Mouse (Mus musculus): ENCODE measurements around the gene Ptx3.
"Not testable (repeated sequence)": the region's sequence is repeated elsewhere in the genome, so short reads cannot be mapped to it uniquely, and the experiment has no call there.

Ptx3 gene

DNA sequence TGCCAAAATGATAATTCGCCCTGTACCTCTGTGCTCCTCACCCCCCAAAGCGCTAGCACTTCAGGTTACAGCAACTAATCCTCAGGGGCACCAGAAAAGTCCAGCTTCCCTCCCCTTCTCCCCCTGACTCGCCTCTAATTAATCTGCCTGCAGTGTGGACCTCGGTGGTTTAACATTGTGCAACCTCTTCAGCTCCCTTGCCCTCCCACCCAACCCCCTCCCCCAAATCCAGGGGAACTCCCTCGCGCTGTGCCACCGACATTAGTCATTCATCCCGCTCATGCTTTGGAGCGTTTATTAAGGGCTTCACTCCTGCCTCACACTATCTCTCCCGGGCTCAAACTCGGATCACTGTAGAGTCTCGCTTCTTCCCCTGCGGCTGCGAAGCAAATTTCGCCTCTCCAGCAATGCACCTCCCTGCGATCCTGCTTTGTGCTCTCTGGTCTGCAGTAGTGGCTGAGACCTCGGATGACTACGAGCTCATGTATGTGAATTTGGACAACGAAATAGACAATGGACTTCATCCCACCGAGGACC is at the start of gene Ptx3:
Gene Ptx3 (plus strand): TSS at position 256 of the 537 bp plus-strand sequence.
- no peak for DNase-seq (ENCODE audit: low spot score)

DNA sequence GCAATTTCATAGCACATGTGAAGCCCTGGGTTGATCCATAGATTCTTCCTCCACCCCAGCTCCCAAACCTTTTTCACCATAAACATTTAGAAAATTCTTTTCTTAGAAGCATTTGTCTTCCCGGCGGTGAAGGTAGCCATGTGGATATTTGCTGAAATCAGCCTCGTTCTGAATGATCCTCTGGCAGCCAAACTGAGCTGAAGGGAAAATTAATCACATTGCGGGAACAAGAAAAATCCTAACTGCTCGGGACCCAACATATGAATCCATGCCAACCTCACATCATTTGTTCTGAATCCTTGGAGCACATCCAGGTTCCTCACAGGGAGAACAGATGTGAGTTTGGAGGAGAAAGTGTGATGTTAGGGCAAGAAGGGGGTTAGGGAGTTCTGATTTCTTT is 46.8 kb upstream of the Ptx3 start:
- no peak for DNase-seq (ENCODE audit: low spot score)

DNA sequence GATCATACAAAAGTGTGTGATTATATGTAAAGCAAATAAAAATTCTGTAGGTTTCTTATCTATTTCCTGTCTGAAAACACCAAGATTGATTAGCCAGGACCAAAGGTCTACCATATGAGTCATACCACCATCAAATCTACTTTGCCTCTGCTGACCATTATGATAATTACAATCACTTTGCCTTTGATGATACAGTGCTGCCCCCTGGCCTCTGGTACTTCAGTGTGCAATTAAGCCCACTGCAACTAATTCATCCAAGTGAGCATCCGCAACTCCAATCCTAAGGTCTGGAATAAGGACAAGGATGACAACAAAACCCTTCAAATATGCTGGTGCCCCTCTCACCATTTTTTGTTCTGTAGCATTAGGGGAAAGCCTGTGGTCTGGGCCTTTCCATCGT is 40.1 kb upstream of the Ptx3 start:
- DNase-seq (ENCODE audit: low spot score) = no peak

DNA sequence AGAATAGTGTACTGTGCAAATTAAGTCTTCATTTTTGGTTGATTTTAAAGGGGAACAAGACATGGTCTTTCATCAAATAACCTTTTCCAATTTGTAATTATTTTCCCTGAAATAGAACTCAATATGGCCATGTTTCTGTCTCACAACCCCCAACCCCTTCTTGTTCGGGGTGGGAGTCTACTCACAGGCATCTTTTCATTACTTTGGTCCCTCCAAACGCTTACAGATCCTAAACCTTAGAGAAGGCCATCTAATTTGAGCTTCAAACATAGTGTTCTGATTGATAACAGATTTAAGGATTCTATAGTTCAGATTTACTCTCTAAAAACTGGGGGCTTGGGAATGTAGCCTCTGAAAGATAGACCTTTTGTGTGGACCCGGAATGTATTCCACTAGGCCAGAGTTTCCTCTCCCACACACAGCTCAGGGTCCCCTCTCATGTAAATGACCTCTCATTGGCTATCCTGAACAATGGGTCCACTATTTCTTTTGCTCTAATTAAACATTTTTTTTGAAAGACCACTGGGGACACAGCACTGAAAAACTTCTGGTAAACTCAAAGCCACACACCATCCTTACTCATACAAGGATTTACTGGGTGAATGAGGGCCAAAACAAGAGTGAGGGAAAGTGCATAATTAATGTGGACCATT is 25.7 kb upstream of the Ptx3 start:
- DNase-seq (ENCODE audit: low spot score) = no peak

DNA sequence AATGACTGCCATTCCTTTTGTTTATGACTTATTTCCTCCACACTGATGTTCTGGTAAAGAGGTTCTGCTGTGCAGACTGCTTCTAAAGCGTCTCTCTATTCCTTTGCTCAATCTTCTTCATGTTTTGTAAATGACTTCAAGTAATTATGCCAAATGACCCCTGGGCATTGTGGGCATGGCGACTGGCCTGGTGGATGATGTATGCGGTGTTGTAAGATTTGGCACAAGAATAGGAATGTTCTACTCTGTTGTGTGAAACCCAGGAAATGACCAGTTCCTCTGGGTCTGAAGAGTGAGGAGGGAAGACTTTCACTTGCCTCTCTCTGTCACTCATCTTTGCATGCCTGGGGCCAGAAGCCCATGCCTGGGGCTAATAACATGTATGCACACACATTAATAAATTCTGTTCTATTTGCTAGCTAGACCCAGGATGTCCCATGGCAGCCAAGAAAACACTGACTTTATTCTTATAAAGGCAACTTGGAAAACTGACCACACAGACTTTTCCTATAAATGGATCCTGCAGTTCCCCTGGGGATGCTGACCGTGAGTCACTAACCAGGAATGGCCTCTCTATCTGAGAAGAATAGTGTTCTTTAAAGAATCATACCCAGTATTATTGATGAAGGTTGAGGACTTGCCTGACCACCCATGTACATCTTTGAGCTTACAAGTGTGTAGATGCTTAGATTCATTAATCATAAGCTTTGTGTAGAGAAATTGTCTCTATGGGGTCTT is 10.7 kb upstream of the Ptx3 start:
- DNase-seq (ENCODE audit: low spot score) = no peak

DNA sequence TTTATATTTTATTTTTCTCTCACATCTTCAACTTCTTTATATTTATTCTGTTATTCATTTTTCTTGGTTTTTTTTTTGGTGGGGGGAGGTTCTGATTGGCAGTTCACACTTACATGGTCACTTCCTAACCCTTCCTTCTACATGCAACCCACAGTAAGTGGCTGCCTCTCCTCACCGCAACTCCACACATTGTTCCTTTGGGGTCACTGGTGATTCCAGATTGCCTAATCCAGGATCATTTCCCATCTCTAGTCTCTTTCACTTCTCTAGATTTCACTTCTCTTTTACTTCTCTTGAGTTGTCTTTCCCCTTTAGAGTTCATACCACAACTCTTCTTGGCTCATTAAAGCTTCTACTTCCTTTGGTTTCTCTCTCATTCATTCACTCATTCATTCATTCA is 6.2 kb upstream of the Ptx3 start:
- no peak for DNase-seq (ENCODE audit: low spot score)

DNA sequence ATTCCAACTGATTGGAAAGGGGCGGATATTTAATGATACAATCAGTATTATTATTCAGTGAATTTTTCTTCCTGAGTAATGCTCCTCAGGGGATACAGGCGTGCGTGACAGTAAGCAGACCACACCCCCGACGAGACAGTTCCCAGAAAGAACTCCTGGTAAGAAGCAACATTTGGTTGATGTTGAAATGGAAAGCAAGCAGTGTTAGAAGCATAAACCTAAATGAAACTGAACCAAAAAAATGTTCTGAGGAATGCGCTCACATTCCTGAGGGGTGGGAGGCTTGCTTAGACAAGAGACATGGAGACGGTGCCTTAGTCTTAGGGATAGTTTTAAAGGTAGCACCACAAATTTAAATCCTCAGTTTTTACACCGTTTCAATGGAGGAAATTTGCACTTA is 4.0 kb upstream of the Ptx3 start:
- DNase-seq (ENCODE audit: low spot score) = peak; percentile 4

DNA sequence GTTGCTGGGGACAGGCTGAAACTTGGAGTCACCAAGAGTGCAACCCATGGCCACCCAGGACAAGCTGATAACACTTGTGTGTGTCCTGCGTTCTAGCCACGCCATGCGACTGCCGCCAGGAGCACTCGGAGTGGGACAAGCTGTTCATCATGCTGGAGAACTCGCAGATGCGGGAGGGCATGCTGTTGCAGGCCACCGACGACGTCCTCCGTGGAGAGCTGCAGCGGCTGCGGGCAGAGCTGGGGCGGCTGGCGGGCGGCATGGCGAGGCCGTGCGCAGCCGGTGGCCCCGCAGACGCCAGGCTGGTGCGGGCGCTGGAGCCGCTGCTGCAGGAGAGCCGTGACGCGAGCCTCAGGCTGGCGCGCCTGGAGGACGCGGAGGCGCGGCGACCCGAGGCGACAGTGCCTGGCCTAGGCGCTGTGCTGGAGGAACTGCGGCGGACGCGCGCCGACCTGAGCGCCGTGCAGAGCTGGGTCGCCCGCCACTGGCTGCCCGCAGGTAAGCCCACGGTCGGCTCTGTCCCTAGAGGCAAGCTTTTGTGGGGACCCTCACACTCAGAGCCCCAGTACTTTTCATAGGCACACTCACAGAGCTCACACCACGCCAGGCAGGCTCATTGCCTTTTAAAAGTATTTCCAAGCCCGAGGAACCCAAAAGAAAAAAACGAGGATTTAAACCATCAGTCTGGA is 988 bp downstream of the Ptx3 start:
- DNase-seq (ENCODE audit: low spot score) = peak; percentile 20

DNA sequence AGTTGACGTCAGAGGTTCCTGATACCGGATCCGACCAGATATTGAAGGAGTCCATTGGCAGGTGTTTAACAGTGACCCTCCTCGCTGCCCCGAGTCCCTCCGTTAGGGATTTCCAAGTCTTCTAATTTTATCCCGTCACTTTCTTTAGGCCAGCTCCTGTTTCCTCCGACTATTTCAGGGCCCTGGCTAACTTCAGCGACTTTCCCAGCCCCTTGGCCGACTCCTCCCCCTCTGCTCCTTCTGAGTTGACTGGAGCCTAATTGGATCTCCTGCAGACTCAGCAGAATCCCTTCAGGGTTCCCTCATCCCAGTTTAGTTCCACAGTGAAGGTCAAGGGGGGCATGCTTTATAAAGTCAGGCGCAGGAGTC is 1.5 kb downstream of the Ptx3 start:
- peak; percentile 9 for DNase-seq (ENCODE audit: low spot score)

DNA sequence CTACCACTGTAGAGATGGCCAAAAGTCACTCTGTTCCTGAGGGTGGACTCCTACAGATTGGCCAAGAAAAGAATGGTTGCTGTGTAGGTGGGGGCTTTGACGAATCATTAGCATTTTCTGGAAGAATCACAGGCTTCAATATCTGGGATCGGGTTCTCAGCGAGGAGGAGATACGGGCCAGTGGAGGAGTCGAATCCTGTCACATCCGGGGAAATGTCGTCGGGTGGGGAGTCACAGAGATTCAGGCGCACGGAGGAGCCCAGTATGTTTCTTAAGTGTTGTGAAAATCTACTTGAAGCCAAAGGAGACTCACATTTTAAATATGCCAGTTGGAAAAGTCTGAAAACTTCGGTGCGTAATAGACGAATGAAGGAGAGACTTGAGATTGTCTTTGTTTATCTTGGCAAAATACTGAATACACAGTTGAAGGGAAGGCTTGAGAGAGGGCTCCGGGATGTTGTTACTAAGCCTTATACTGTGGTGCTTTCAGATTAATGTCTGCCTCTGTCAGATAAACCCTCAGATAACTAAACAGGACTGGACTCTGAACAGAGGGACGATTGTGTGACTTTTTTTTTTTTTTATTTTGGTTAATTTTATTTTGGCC is 5.3 kb downstream of the Ptx3 start:
- DNase-seq (ENCODE audit: low spot score) = no peak

DNA sequence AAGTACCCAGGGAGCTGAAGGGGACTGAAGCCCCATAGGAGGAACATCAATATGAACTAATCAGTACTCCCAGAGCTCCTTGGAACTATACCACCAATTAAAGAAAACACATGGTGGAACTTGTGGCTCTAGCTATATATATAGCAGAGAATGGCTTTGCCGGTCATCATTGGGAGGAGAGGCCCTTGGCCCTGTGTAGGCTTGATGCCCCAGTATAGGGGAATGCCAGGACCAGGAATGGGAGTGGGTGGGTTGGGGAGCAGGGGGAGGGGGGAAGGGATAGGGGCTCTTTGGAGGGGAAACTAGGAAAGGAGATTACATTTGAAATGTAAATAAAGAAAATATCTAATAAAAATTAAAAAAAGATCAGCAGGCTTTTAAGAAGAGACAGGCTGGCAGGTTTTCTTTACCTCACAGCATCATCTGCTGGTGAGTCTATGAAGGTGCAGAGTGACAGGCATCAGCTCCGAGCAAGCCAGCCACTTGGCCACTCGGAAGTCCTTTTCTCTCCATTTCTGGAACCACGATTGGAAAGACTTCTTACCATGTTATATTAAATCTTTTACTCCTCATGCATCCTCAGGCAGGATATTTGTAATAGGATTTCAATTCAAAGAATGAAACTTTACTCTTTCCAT is 16.6 kb downstream of the Ptx3 start:
- not testable (repeated sequence) for DNase-seq (ENCODE audit: low spot score)

DNA sequence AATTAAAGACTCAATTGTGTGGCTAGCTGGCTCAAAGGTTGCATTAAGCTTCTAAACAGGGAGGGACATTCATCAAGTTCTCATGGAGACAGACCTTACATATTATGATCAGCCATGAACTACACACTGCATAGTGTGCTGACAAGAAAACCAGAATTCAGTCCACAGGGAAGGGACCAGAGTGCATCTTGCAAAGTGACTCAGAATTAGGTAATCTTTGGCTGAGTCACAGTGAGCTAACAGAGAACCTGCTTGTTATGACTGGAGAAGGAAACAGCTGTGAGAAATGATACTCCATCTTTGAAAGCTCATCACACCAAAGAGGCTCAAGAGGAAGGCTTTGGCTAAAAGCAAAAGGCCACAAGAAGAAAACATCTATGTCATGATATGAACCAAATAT is 20.8 kb downstream of the Ptx3 start:
- no peak for DNase-seq (ENCODE audit: low spot score)

DNA sequence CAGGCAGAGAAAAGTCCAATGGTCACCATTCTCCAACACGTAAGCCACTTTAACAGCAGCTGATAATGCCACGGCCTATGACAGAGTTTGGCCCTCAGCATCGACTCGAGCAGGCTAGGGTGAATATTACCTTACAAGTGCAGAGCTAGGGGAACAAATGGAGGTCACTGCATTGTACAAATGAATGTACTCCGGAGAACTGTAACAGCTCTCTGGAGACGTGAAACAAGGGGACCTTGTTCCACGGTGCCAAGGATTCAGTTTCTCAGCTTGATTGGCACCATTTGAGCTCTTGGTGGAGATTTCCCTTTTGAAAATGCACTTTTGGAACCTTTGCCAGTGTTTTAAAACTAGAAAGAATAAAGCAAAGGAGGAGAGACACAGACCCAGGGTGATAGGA is 32.1 kb downstream of the Ptx3 start:
- no peak for DNase-seq (ENCODE audit: low spot score)

DNA sequence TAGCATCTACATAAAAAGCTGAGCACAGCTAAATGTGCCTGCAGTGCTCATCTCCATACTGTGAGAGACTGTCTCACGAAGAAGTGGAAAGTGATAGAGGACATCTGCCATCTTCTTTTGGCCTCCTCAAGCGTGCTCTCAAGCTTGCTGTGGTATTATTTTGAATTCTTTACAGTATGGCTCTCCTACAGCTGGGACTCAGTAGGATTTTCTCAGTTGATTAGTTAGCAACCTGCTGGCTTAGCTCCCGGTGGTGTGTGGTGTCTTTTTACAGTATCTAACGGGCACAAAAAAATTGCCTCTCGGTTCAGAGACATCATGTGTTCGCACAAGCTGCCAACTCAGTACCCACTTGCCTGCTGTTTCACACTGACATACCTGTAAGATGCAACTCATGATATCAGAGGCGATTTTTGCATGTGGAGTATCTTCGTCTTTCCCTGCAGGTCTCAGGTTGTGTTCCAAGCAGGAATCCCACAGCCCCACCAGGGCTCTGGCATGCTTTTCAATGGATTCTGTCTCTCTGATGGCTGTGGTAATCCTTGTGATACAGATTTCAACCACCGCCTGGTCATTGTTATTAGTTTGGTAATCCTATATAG is 34.9 kb downstream of the Ptx3 start:
- no peak for DNase-seq (ENCODE audit: low spot score)

DNA sequence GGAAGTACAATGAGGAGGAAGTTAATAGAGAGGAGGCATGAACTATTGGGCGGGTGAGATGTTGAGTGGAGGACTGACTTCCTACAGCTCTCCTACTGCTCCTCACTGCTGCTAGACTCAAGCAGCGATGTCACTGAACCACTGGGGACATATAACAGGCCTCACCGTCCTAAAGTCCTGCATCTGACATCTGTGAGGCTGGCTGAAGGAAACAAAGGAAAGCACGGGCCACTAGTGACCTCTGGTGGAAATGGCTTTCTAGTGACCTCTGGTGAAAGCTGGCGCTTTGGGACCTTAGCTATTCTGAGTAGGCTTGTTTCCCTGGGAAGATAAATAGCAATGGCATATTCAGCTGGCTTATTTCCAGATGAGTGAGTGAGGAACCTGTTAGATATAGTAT is 42.6 kb downstream of the Ptx3 start:
- peak; percentile 5 for DNase-seq (ENCODE audit: low spot score)

DNA sequence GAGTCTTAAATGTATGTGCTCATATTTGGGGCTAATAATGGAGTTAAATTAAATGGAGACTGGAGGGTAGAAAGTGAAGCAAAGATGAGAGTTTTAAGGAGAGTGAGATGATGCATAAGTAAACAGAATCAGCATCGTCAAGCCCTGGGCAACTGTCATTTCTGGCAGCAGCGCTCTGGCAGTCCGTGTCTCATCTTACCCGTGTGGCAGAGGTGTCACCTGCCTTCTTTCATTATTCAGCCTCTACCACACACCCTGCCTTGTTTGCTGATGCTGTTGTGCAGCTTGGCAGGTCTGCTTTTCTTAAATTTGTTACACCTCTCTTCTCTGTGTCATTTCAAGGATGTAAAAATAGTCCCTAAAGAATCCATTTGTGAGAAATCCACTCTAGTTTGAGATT is 43.6 kb downstream of the Ptx3 start:
- DNase-seq (ENCODE audit: low spot score) = no peak

Data from urinary bladder, postnatal 14 days (tissue).